ENCODE assay signal across 23 mouse cellular contexts in genomic region chr6:28866206-28866605, GRCm38 (mm10). TPM values are rescaled to one million over a fixed set of nuclear protein-coding genes. Genes with fewer than 3 reads are reported as not detected.
A peak's percentile ranks its signal among the peaks of the same experiment; 100 is the strongest.
DNase-seq lines count a peak whose midpoint lies in the region; TF ChIP-seq lines count a peak whose summit lies in the region.
"Had no signal": no experiment of that assay in that cellular context is flagged by ENCODE, and none has a peak within 500 bp of the region (broad histone marks: within the 10 kb centered on the region; RNA-seq: fewer than 3 reads in every experiment).

No protein-coding gene starts in this region.

- no peak for TF ChIP-seq CTCF in small intestine, adult 2 months (IDR thresholded peaks at IDR 0.05; ENCODE audit: extremely low read depth, insufficient read length, insufficient replicate concordance, low read depth, low read length)
- TF ChIP-seq CTCF in heart, adult 2 months (IDR thresholded peaks at IDR 0.05): no peak

- H3K27ac ChIP-seq in small intestine, adult 2 months (ENCODE audit: insufficient read depth, low read depth, low read length): peak overlapping the region; percentile 84; the same call in 1 of the 2 replicates
- no peak overlapping the region for H3K27ac ChIP-seq in heart, adult 2 months
- H3K27ac ChIP-seq: embryonic facial prominence, embryonic 13.5 days; forebrain, embryonic 10.5 days; forebrain, embryonic 12.5 days had no signal

- H3K27me3 ChIP-seq in small intestine, adult 2 months (ENCODE audit: control insufficient read depth, insufficient read depth, low read length): no peaks in the 10 kb centered on the region
- H3K27me3 ChIP-seq in heart, adult 2 months (ENCODE audit: control insufficient read depth, insufficient read depth, low read length): no peaks in the 10 kb centered on the region
- H3K27me3 ChIP-seq: embryonic facial prominence, embryonic 13.5 days; embryonic facial prominence, embryonic 15.5 days had no signal

- no peak for TF ChIP-seq EP300 in heart, adult 2 months (IDR thresholded peaks at IDR 0.05; ENCODE audit: insufficient read depth, low read depth, low read length)

- no peaks in the 10 kb centered on the region for H3K36me3 ChIP-seq in small intestine, adult 2 months (ENCODE audit: control insufficient read depth, insufficient read depth, low read length)
- H3K36me3 ChIP-seq in heart, adult 2 months (ENCODE audit: control insufficient read depth, insufficient read depth, low read length): no peaks in the 10 kb centered on the region
- H3K36me3 ChIP-seq: embryonic facial prominence, embryonic 13.5 days; embryonic facial prominence, embryonic 15.5 days; forebrain, embryonic 10.5 days; forebrain, embryonic 12.5 days had no signal

- intact Hi-C loops in gastrocnemius, postnatal 36 days (cut with DNase I): no loop called here
- intact Hi-C loops in heart, adult 2 months (cut with DNase I): no loop called here

- 86% methylated on average over 3 of the region's 3 CpGs for WGBS in small intestine, adult 2 months
- 98% methylated on average over 3 of the region's 3 CpGs for WGBS in heart, adult 2 months

- H3K9ac ChIP-seq in heart, adult 2 months (ENCODE audit: low read depth, low read length): no peak overlapping the region
- H3K9ac ChIP-seq: embryonic facial prominence, embryonic 13.5 days; embryonic facial prominence, embryonic 15.5 days; forebrain, embryonic 12.5 days had no signal

- no peak overlapping the region for H3K4me3 ChIP-seq in small intestine, adult 2 months (ENCODE audit: low read depth, low read length)
- H3K4me3 ChIP-seq in heart, adult 2 months: no peak overlapping the region
- H3K4me3 ChIP-seq: embryonic facial prominence, embryonic 13.5 days; embryonic facial prominence, embryonic 15.5 days; erythroblast, embryonic 14.5 days; forebrain, embryonic 10.5 days; forebrain, embryonic 12.5 days had no signal

- peaks cover 33% of the 10 kb centered on the region; the same call in 1 of the 2 replicates for H3K4me1 ChIP-seq in small intestine, adult 2 months (ENCODE audit: control insufficient read depth, insufficient read depth, insufficient read length, low read length)
- H3K4me1 ChIP-seq in heart, adult 2 months (ENCODE audit: control insufficient read depth, insufficient read depth, low read length): peaks cover 4% of the 10 kb centered on the region

- H3K79me2 ChIP-seq in heart, adult 2 months (replicated peaks; ENCODE audit: control insufficient read depth, insufficient read depth, low read length): no peaks in the 10 kb centered on the region

- TF ChIP-seq POLR2A in small intestine, adult 2 months (IDR thresholded peaks at IDR 0.05; ENCODE audit: low read depth, low read length): no peak
- TF ChIP-seq POLR2A in heart, adult 2 months (IDR thresholded peaks at IDR 0.05; ENCODE audit: insufficient read depth, low read depth, low read length): no peak

- DNase-seq in 3T3-L1 (ENCODE audit: low read depth, low spot score): peak; percentile 68
- DNase-seq in 416B (ENCODE audit: low read depth): peak; percentile 56
- peak; percentile 50 for DNase-seq in NIH3T3 (ENCODE audit: low read depth)
- DNase-seq in gastrocnemius, postnatal 36 days: no peak
- no peak for DNase-seq in right cerebral cortex, adult 2 months (ENCODE audit: low spot score in 2 of 2)
- DNase-seq in urinary bladder, postnatal 10 days (ENCODE audit: low spot score): no peak
- DNase-seq in heart, adult 2 months: no peak
- DNase-seq: adrenal gland, adult 2 months; adrenal gland, postnatal 10 days; adrenal gland, postnatal 25 days; cerebellum, adult 11 months; cerebellum, adult 18-20 months; cerebellum, adult 8-10 months; cerebellum, adult 9-11 months; cerebellum, postnatal 14 days; cerebellum, postnatal 36 days; embryo, embryonic 11 days had no signal

RNA-seq across cellular contexts. Expression of gene Lrrc4, which starts 34.7 kb away (rescaled TPM):
- 0.11 and 0.44 TPM in 2 replicates for polyA plus RNA-seq in small intestine, adult 2 months (2012; rRNA removed)
- under 1 TPM; 0.20 to 0.44 TPM for total RNA-seq in gastrocnemius, postnatal 36 days (2021)
- total RNA-seq in heart, adult 2 months (2021): under 1 TPM; 0.43 to 0.47 TPM
- 0.67 and 0.68 TPM in 2 replicates for polyA plus RNA-seq in heart, adult 2 months (2012; rRNA removed)
- polyA plus RNA-seq: erythroblast, embryonic 14.5 days had no signal

Comparison
In these comparisons a context has a peak if more than half of its experiments do, and no peak if none do; other contexts are left out.
1. DNase-seq: peak in 3T3-L1 (single experiment), 416B (single experiment) and NIH3T3 (single experiment); none in gastrocnemius, postnatal 36 days (0 of 2), right cerebral cortex, adult 2 months (0 of 2), urinary bladder, postnatal 10 days (single experiment) and heart, adult 2 months (0 of 2).